ENCODE assay signal across 8 mouse cellular contexts in genomic region chr19:57816221-57816996, GRCm38 (mm10).
A peak's percentile ranks its signal among the peaks of the same experiment; 100 is the strongest.
DNase-seq lines count a peak whose midpoint lies in the region; ATAC-seq and TF ChIP-seq lines count a peak whose summit lies in the region.

No protein-coding gene starts in this region.

- no peaks in the 10 kb centered on the region for H3K9me3 ChIP-seq in hindbrain, embryonic 15.5 days

- peak; percentile 84 for ATAC-seq in hindbrain, embryonic 15.5 days (ENCODE audit: low FRiP score, low read depth)

- H3K79me3 ChIP-seq in C2C12 (ENCODE audit: low read depth): no peaks in the 10 kb centered on the region

- no peak overlapping the region for H3K4me3 ChIP-seq in C2C12 (ENCODE audit: insufficient read depth, poor library complexity, severe bottlenecking)
- no peak overlapping the region for H3K4me3 ChIP-seq in hindbrain, embryonic 15.5 days

- 76% methylated on average over 17 of the region's 17 CpGs for WGBS in hindbrain, embryonic 15.5 days

- DNase-seq in cerebellum, adult 9-10 months: peak; percentile 5
- no peak for DNase-seq in cerebellum, adult 9-11 months
- DNase-seq in cerebellum, postnatal 10 days: peak; percentile 64 to 73
- DNase-seq in left cerebral cortex, postnatal 14 days (ENCODE audit: low spot score in 2 of 2): peak; percentile 59 to 67
- peak; percentile 33 for DNase-seq in retina, adult 2 months (ENCODE audit: low read depth, low spot score)
- DNase-seq in gastrocnemius, postnatal 36 days: no peak

- no peaks in the 10 kb centered on the region for H3K36me3 ChIP-seq in C2C12 (ENCODE audit: control insufficient read depth, insufficient read depth)
- no peaks in the 10 kb centered on the region for H3K36me3 ChIP-seq in hindbrain, embryonic 15.5 days

- no peaks in the 10 kb centered on the region for H3K79me2 ChIP-seq in C2C12 (ENCODE audit: control insufficient read depth, insufficient read depth)

- no peak overlapping the region for H3K4me2 ChIP-seq in hindbrain, embryonic 15.5 days

- no peak overlapping the region for H3K9ac ChIP-seq in hindbrain, embryonic 15.5 days

- no peaks in the 10 kb centered on the region for H3K27me3 ChIP-seq in C2C12 (ENCODE audit: control insufficient read depth, insufficient read depth, insufficient read length)
- no peaks in the 10 kb centered on the region for H3K27me3 ChIP-seq in hindbrain, embryonic 15.5 days

- H3K27ac ChIP-seq in hindbrain, embryonic 15.5 days (replicated peaks): no peak overlapping the region

- TF ChIP-seq CTCF in C2C12 (IDR thresholded peaks at IDR 0.05; ENCODE audit: control insufficient read depth, insufficient read depth, insufficient read length): peak; percentile 25

- intact Hi-C loops in left cerebral cortex, postnatal 14 days (cut with DNase I): loop anchor here (2.0 kb wide), 1 partner anchor 654 kb away; no protein-coding TSS in a partner anchor
- intact Hi-C loops in gastrocnemius, postnatal 36 days (cut with DNase I): loop anchor here (2.0 kb wide), 1 partner anchor 654 kb away; no protein-coding TSS in a partner anchor

- 0 out of 2 replicates have a peak, but pooled peaks cover 10% of the 10 kb centered on the region for H3K4me1 ChIP-seq in hindbrain, embryonic 15.5 days (replicated peaks)

- no peak overlapping the region for H3ac ChIP-seq in C2C12 (ENCODE audit: control insufficient read depth, insufficient read length, low read depth)

TF ChIP-seq in C2C12, 6 proteins besides CTCF, POLR2A, EP300 and RAD21:
- TF ChIP-seq MYOG (IDR thresholded peaks at IDR 0.05; ENCODE audit: control insufficient read depth, extremely low read depth, insufficient read length): no peak
- no peak for TF ChIP-seq FOSL1 (IDR thresholded peaks at IDR 0.05; ENCODE audit: insufficient read depth, low read length, poor library complexity, severe bottlenecking)
- TF ChIP-seq MAX (IDR thresholded peaks at IDR 0.05): no peak
- no peak for TF ChIP-seq CEBPB (IDR thresholded peaks at IDR 0.05; ENCODE audit: low read depth)
- TF ChIP-seq MYOD1 (IDR thresholded peaks at IDR 0.05; ENCODE audit: control insufficient read depth, insufficient read length, low read depth): no peak
- no peak for TF ChIP-seq USF1 (IDR thresholded peaks at IDR 0.05; ENCODE audit: low read depth)

Comparison
In these comparisons a context has a peak if more than half of its experiments do, and no peak if none do; other contexts are left out.
1. DNase-seq: peak in cerebellum, adult 9-10 months (single experiment), cerebellum, postnatal 10 days (2 of 2), left cerebral cortex, postnatal 14 days (2 of 2) and retina, adult 2 months (single experiment); none in cerebellum, adult 9-11 months (single experiment) and gastrocnemius, postnatal 36 days (0 of 2).